Mouse (Mus musculus) liver, embryonic 12.5 days (tissue): Measurements from ENCODE around the gene Fam208b. TPM values are rescaled to one million over a fixed set of nuclear protein-coding genes. Genes with fewer than 3 reads are reported as not detected.
"Not testable (repeated sequence)": the region's sequence is repeated elsewhere in the genome, so short reads cannot be mapped to it uniquely, and the experiment has no call there.

Experiments used
- ATAC-seq: fragments of 200-750 bp; cut with Nextera tagmentation; 2 replicates; pipeline ENCODE4 v1.8.0; 2017; ENCODE audit warnings: moderate number of reproducible peaks, mild to moderate bottlenecking, moderate library complexity
- H3K27ac ChIP-seq: fragments of 300-500 bp; sonication (generic); 2 replicates; pipeline ENCODE4 v1.5.1; 2016; ENCODE audit warnings: mild to moderate bottlenecking
- H3K27me3 ChIP-seq: fragments of 300-500 bp; sonication (generic); replicated peaks from 2 replicates; pipeline ENCODE4 v1.6.1; 2016; ENCODE audit warnings: mild to moderate bottlenecking, moderate library complexity
- H3K36me3 ChIP-seq: fragments of 300-500 bp; sonication (generic); 2 replicates; pipeline ENCODE4 v1.6.1; 2016; ENCODE audit warnings: mild to moderate bottlenecking, moderate library complexity
- H3K4me1 ChIP-seq: fragments of 300-500 bp; sonication (generic); 2 replicates; pipeline ENCODE4 v1.6.1; 2016
- H3K4me2 ChIP-seq: fragments of 300-500 bp; sonication (generic); 2 replicates; pipeline ENCODE4 v1.6.1; 2016; ENCODE audit warnings: mild to moderate bottlenecking, moderate library complexity
- H3K4me3 ChIP-seq: fragments of 300-500 bp; sonication (generic); 2 replicates; pipeline ENCODE4 v1.5.1; 2016; ENCODE audit warnings: mild to moderate bottlenecking, moderate library complexity
- H3K9ac ChIP-seq: fragments of 300-500 bp; sonication (generic); 2 replicates; pipeline ENCODE4 v1.6.1; 2016; ENCODE audit warnings: mild to moderate bottlenecking, moderate library complexity
- H3K9me3 ChIP-seq: fragments of 300-500 bp; sonication (generic); replicated peaks from 2 replicates; pipeline ENCODE4 v1.6.1; 2016; ENCODE audit warnings: mild to moderate bottlenecking, moderate library complexity
- WGBS: fragments of 180-500 bp; shearing (Covaris S2); methylation state at CpG from one replicate; pipeline ENCODE4 v1.1.7; 2016; ENCODE audit not compliant: insufficient replicate concordance; 5-methylcytosine and 5-hydroxymethylcytosine counted together
- polyA plus RNA-seq: library from polyadenylated mRNA; unstranded; fragments of >200 nt; fragmentation: Nextera tagmentation; extraction: Ambion mirVana; gene quantifications from 2 replicates; pipeline ENCODE4 v1.2.1, GENCODE M21; 2016

Gene Fam208b
- polyA plus RNA-seq, 1 experiment from 2014 or later: 7.8 TPM

DNA sequence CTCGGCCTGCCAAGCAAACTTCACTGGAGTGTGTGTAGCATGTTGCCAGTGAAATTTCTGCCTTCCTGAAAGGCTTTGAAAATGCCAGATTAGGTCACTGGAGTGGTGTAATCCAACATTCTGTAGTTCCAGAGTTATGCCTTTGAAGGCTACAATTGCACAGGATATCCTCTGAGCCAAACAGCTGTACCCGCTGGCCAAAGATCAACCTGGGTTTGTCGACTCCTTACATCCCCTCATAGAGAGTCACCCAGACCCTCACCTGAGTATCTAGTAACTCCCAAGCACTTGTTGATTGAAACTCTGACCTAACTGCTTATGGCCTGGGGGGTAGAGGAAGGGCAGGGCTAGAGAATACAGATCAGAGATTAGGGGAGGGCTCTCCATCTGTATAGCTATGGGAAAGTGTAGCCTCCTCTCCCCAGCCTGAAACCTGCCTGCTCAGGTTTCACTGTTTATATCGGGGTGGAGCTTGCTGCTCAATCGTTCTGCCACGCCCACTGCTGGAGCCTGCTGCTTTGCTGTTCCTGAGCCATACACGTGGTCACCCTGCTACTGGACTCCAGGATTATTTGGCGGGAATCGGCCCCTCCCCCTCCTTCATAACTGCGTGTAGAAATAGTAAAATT, 79.1 kb downstream of the Fam208b start:
- no peak overlapping the region for H3K4me2 ChIP-seq
- H3K36me3 ChIP-seq: no peaks in the 10 kb centered on the region
- WGBS: 49% methylated on average over 10 of the region's 10 CpGs
- H3K4me3 ChIP-seq: no peak overlapping the region
- peaks cover 8% of the 10 kb centered on the region for H3K4me1 ChIP-seq
- no peak overlapping the region for H3K27ac ChIP-seq
- peak; percentile 57; the same call in 1 of the 2 replicates for ATAC-seq
- no peaks in the 10 kb centered on the region for H3K27me3 ChIP-seq
- H3K9ac ChIP-seq: no peak overlapping the region
- no peaks in the 10 kb centered on the region for H3K9me3 ChIP-seq

DNA sequence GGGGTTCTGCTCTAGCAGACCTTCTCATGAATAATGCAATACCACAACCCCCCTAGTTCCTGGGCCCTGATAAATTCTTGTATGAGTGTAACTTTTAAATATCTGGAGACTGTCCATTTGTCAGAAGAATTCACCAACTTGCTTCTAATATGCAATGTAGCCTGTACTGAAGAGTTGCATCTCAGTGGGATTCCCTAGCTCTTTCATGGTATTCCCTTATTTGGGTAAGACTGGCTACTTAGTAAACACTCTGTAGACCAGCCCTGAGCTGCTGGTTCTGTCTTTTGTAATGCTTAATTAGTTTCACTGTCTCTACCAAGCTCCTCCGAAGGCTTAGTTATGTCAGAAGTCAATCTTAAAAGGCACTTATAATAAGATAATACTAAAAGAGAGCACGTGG, 79.7 kb downstream of the Fam208b start:
- H3K36me3 ChIP-seq, H3K9ac ChIP-seq, H3K27me3 ChIP-seq, H3K27ac ChIP-seq, H3K9me3 ChIP-seq, H3K4me1 ChIP-seq, H3K4me2 ChIP-seq, H3K4me3 ChIP-seq, ATAC-seq: not testable (repeated sequence)
- WGBS: 56% methylated on average over 2 of the region's 2 CpGs

DNA sequence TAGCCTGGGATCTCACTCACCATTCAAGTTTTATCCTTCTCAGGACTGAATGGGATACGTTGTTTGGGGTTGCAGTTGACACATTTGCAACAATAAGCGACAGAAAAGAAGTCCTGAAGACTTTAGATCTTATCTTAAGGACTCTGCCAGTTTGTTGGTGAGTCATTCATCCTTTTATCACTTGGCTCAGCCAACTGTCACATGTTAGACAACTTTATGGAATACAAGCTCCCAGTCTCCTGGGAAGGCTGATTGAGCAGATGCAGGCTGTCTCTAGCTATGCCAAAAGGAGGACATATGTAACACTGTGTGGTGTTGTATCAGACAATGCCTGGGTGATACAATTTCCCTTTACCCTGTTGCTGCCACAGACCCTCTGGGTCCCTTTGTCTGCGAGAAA, 80.5 kb downstream of the Fam208b start:
- Histone ChIP-seq H3K27ac (no peak overlapping the region), H3K27me3 (no peaks in the 10 kb centered on the region), H3K9me3 (no peaks in the 10 kb centered on the region), H3K36me3 (no peaks in the 10 kb centered on the region), H3K4me3 (no peak overlapping the region), H3K4me1 (peaks cover 6% of the 10 kb centered on the region; the same call in 1 of the 2 replicates), H3K4me2 (no peak overlapping the region), H3K9ac (no peak overlapping the region)
- WGBS: 37% methylated on average over 3 of the region's 3 CpGs
- no peak for ATAC-seq

DNA sequence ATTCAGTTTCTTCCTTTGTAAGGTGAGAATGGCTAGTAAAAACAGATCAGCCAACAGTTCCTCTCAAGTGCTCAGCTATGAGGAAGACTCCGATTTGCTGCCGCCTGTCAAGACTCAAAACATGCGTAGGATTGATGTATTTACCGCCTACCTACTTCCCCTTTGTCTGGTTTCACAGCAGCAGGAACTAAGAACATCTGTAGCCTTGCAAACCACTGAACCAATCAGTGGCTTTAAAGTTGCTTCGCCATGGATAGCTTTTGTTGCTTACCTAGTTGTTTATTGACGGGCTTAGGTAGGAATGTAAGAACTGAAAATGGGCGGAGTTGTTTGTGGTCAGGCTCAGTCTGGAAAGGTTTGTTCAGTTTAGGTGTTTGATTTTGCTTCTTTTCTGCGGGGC, 84.6 kb downstream of the Fam208b start:
- 40% methylated on average over 8 of the region's 8 CpGs for WGBS
- H3K4me1 ChIP-seq: no peaks in the 10 kb centered on the region
- H3K27ac ChIP-seq: no peak overlapping the region
- no peak overlapping the region for H3K9ac ChIP-seq
- no peaks in the 10 kb centered on the region for H3K36me3 ChIP-seq
- H3K4me3 ChIP-seq: no peak overlapping the region
- ATAC-seq: no peak; the same call in 1 of the 2 replicates
- H3K4me2 ChIP-seq: no peak overlapping the region
- no peaks in the 10 kb centered on the region for H3K27me3 ChIP-seq
- H3K9me3 ChIP-seq: no peaks in the 10 kb centered on the region

DNA sequence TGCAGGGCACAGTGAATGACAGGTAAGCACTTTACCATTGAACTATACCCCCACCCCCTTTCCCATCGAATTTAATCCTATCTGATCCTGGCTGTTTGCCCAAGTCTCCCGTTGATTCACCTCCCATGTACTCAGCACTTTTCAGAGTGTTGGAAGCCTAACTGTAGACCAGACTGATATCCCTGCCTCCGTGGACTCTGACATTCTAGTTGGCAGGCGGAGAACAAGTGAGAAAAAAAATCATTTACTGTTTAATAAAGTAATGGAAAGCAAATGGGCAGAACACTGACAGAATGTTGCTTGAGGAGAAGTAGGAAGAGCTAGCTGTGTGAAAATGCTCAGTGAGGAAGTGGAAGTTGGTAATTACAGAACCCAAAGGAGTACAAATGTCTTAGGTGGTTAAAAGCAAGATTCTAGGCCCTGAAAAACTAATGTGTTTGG, 85.3 kb downstream of the Fam208b start:
- Histone ChIP-seq H3K27ac (no peak overlapping the region), H3K4me3 (no peak overlapping the region), H3K4me1 (no peaks in the 10 kb centered on the region), H3K27me3 (no peaks in the 10 kb centered on the region), H3K9me3 (no peaks in the 10 kb centered on the region), H3K4me2 (no peak overlapping the region), H3K36me3 (no peaks in the 10 kb centered on the region), H3K9ac (no peak overlapping the region)
- no peak for ATAC-seq
- WGBS: 55% methylated on average over 4 of the region's 4 CpGs

DNA sequence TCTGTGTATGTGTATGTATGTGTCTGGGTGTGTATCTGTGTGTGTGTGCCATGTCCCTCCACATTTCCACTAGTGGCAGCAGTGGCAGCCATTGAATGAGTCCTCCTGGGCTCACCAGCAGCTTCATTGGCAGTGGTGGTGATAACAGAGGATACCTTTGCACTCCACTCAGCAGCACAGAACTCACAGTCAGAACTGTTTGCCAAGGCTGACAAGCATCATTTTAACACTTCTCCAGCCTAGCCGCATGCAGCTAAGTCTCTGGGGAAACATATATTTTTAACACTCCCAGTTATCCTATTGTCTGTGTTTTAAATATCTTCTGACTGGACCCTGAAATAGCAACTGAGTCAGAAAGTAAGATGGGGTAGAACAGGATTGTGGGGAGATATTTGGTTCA, 87.0 kb downstream of the Fam208b start:
- H3K27me3 ChIP-seq: no peaks in the 10 kb centered on the region
- no peaks in the 10 kb centered on the region for H3K4me1 ChIP-seq
- ATAC-seq: no peak
- 88% methylated on average over 1 of the region's 1 CpGs for WGBS
- H3K4me3 ChIP-seq: no peak overlapping the region
- H3K27ac ChIP-seq: no peak overlapping the region
- no peak overlapping the region for H3K4me2 ChIP-seq
- H3K36me3 ChIP-seq: no peaks in the 10 kb centered on the region
- H3K9ac ChIP-seq: no peak overlapping the region
- no peaks in the 10 kb centered on the region for H3K9me3 ChIP-seq

DNA sequence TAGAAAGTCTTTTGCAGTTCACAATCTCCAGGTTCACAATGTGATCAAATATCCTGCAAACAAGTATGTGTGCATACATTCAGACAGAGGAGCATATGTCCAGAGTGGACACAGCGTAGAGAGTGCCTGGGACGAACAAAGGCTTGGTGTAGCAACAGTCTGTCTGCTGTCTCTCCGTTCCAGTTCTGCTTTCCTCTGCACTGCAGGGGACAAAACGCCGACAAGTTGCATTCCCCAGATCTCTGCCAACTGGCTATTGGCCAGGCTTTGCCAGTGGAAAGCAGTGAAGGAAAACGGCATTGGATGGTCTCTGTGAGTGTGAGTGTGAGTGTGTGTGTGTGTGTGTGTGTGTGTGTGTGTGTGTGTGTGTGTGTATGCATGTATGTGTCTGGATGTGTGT, 87.4 kb downstream of the Fam208b start:
- H3K9ac ChIP-seq: no peak overlapping the region
- H3K4me2 ChIP-seq: no peak overlapping the region
- no peaks in the 10 kb centered on the region for H3K4me1 ChIP-seq
- 46% methylated on average over 6 of the region's 6 CpGs for WGBS
- H3K4me3 ChIP-seq: no peak overlapping the region
- no peak overlapping the region for H3K27ac ChIP-seq
- no peaks in the 10 kb centered on the region for H3K9me3 ChIP-seq
- no peak for ATAC-seq
- no peaks in the 10 kb centered on the region for H3K36me3 ChIP-seq
- no peaks in the 10 kb centered on the region for H3K27me3 ChIP-seq

DNA sequence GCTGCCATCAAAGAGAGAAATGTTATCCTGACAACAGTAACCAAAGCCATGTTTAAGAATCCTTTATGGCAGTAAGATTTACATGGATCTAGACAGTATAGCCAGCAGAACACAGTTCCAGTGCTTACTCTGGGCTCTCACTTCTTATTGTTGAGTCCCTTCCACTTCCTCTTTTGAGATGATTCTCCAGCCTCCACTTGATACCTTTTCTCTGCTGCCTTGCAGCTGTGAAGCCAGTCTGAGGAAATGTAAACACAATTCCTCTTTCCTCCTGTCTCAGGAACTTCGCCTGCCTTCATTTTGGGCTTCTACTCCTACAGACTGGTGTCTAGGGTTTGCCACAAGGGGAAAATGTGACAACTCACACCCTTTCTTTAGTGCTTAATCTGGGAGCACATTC, 90.9 kb downstream of the Fam208b start:
- WGBS: 23% methylated on average over 1 of the region's 1 CpGs
- not testable (repeated sequence) for H3K27me3 ChIP-seq, H3K4me2 ChIP-seq, H3K4me1 ChIP-seq, H3K36me3 ChIP-seq, H3K9ac ChIP-seq, H3K27ac ChIP-seq, H3K9me3 ChIP-seq, H3K4me3 ChIP-seq, ATAC-seq

DNA sequence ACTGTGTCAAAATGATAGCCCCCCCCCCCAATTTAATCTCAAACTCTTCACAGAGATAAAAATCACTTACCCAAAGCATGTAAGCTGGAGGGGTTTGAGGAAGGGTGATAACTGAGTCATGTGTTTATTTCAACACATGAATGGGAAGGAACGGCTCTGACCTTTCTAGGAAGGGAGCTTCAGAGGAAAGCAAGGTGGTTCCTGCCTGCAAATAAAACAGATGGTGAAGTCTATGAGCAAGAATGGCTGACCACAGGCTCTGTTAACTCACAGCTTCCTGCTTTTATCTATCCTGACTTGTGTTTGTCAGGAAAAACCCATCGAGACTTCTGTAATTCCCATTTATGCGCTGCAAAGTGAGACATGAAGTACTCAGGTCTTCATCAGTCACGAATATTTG, 91.6 kb downstream of the Fam208b start:
- H3K27me3 ChIP-seq, H3K4me3 ChIP-seq: not testable (repeated sequence)
- 4% methylated on average over 4 of the region's 4 CpGs for WGBS

More for the DNA sequence above, 91.6 kb downstream of the Fam208b start:
- not testable (repeated sequence) for H3K9me3 ChIP-seq, H3K9ac ChIP-seq, H3K4me1 ChIP-seq, H3K36me3 ChIP-seq, H3K4me2 ChIP-seq, ATAC-seq, H3K27ac ChIP-seq

Other genes with a start within 250 kb of the Fam208b start
- 209 and 220 TPM in 2 replicates for gene Gdi2, start 73.0 kb downstream of the Fam208b start, polyA plus RNA-seq
- 3.3 and 3.6 TPM in 2 replicates for gene Asb13, start 22.9 kb upstream of the Fam208b start, polyA plus RNA-seq
- not detected in 2 replicates for gene Calml3, start 193.2 kb upstream of the Fam208b start, polyA plus RNA-seq
- gene Calm4, start 226.6 kb upstream of the Fam208b start, polyA plus RNA-seq: not detected in 2 replicates
- gene Calm5, start 243.1 kb upstream of the Fam208b start, polyA plus RNA-seq: not detected in 2 replicates